Mouse (Mus musculus) neural tube, embryonic 11.5 days (tissue): ENCODE measurements at regions not wholly inside any gene's neighbourhood (a gene's known extent, or its start where the extent isn't known, plus 50 kb on each side); places are given as distances from the start of the nearest gene placed in this dataset.

Experiments used
- ATAC-seq: fragments of 200-750 bp; cut with Nextera tagmentation; 2 replicates; pipeline ENCODE4 v1.8.0; 2017; ENCODE audit warnings: moderate number of reproducible peaks, mild to moderate bottlenecking, moderate TSS enrichment, moderate library complexity; ENCODE audit not compliant: insufficient read depth, low FRiP score, low TSS enrichment
- DNase-seq: peaks from one replicate; pipeline ENCODE4 v3.0.0-alpha.2; 2015; ENCODE audit warnings: low spot score
- H3K27ac ChIP-seq: fragments of 300-500 bp; sonication (generic); 2 replicates; pipeline ENCODE4 v1.5.1; 2014; ENCODE audit warnings: low read depth, mild to moderate bottlenecking, low read length
- H3K27me3 ChIP-seq: fragments of 300-500 bp; sonication (generic); 2 replicates; pipeline ENCODE4 v1.6.1; 2014; ENCODE audit warnings: mild to moderate bottlenecking, low read length, mixed read lengths; ENCODE audit not compliant: control insufficient read depth, insufficient read depth
- H3K36me3 ChIP-seq: fragments of 300-500 bp; sonication (generic); 2 replicates; pipeline ENCODE4 v1.6.1; 2014; ENCODE audit warnings: mild to moderate bottlenecking, low read length, moderate library complexity, mixed read lengths; ENCODE audit not compliant: control insufficient read depth, insufficient read depth
- H3K4me1 ChIP-seq: fragments of 300-500 bp; sonication (generic); 2 replicates; pipeline ENCODE4 v1.6.1; 2014; ENCODE audit warnings: low read length, mixed read lengths; ENCODE audit not compliant: control insufficient read depth, insufficient read depth
- H3K4me2 ChIP-seq: fragments of 300-500 bp; sonication (generic); 2 replicates; pipeline ENCODE4 v1.6.1; 2014; ENCODE audit warnings: low read depth, mild to moderate bottlenecking, moderate library complexity
- H3K4me3 ChIP-seq: fragments of 300-500 bp; sonication (generic); 2 replicates; pipeline ENCODE4 v1.5.1; 2014; ENCODE audit warnings: low read depth, low read length
- H3K9ac ChIP-seq: fragments of 300-500 bp; sonication (generic); 2 replicates; pipeline ENCODE4 v1.6.1; 2014; ENCODE audit warnings: mild to moderate bottlenecking, low read length
- H3K9me3 ChIP-seq: fragments of 300-500 bp; sonication (generic); 2 replicates; pipeline ENCODE4 v1.6.1; 2016; ENCODE audit warnings: low read length; ENCODE audit not compliant: control insufficient read depth
- WGBS: fragments of 180-500 bp; shearing (Covaris S2); extraction: QIAGEN DNeasy Blood & Tissue Kit; methylation state at CpG from one replicate; pipeline ENCODE4 v1.1.7; 2014; 5-methylcytosine and 5-hydroxymethylcytosine counted together

DNA sequence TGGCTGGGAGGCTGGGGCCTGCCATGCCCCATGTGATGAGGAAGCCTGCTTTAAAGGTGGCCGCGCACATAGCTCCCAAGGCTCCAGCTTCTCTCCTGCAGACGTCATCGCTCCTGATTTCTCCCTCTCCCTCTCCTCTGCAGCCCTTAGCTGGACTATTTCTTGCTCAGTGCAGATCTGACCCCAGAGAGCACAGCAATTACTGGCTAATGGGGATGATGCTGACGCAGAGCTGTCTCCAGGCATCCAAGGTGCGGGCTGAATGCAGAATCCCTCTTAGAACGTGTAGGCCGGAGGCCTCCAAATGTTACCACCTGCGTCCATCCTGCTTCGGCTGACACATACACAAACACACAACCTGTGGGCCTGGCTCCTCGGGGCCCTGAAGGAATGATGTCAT is 63.5 kb upstream of the Trp53i11 start:
- no peak overlapping the region for H3K9ac ChIP-seq
- H3K27me3 ChIP-seq, result no peaks in the 10 kb centered on the region
- no peaks in the 10 kb centered on the region for H3K36me3 ChIP-seq
- ATAC-seq (no peak), DNase-seq (no peak)
- H3K9me3 ChIP-seq, result no peaks in the 10 kb centered on the region
- 75% methylated on average over 11 of the region's 11 CpGs for WGBS
- no peaks in the 10 kb centered on the region; the same call in 1 of the 2 replicates for H3K4me1 ChIP-seq
- H3K4me3 ChIP-seq, result no peak overlapping the region
- H3K27ac ChIP-seq, result no peak overlapping the region
- no peak overlapping the region for H3K4me2 ChIP-seq

DNA sequence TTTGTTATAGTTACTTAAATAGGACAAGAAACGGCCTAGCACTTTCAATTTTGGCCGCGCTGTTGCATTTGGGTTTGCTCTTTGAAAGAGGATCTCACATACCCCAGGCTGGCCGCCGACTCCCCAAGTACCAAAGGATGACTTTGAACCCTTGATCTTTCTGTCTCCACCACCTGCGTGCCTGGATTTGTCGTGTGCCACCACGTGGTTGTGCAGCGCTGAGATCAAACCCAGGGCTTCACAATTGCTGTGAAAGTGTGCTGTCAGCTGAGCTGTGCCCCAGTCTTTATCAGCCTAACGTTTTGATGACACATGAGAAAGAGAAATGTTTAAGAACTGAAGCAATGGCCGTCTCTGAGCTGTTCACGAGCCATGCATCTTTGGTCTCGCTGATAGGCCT is 67.0 kb upstream of the Trp53i11 start:
- ATAC-seq, result no peak
- WGBS, result 79% methylated on average over 13 of the region's 13 CpGs

DNA sequence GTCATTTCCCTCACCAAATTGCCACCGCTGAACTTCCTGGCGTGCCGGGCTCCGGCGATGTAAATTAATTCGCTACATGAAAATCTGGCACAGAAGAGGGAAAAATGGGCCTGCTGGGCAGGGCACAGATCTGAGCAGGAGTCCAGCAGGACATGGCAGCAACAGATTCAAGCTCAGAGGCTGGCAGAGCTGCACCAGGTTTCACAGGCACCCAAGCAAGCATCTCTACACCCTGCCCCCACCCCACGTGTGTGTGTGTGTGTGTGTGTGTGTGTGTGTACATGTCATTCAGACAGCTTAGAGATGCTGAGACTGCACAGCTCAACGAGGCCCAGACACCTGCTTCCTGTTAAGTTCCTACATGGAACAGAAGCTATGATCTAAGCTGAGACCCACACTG is 68.3 kb upstream of the Trp53i11 start:
- ATAC-seq (no peak), DNase-seq (no peak)
- H3K27ac ChIP-seq, result no peak overlapping the region
- 81% methylated on average over 8 of the region's 8 CpGs for WGBS
- no peak overlapping the region for H3K9ac ChIP-seq
- H3K27me3 ChIP-seq, result no peaks in the 10 kb centered on the region
- H3K9me3 ChIP-seq, result no peaks in the 10 kb centered on the region
- no peaks in the 10 kb centered on the region for H3K36me3 ChIP-seq
- H3K4me2 ChIP-seq, result no peak overlapping the region
- H3K4me1 ChIP-seq, result no peaks in the 10 kb centered on the region; the same call in 1 of the 2 replicates
- no peak overlapping the region for H3K4me3 ChIP-seq

More for the DNA sequence above, 67.0 kb upstream of the Trp53i11 start:
- Histone ChIP-seq H3K9me3 (no peaks in the 10 kb centered on the region), H3K36me3 (no peaks in the 10 kb centered on the region), H3K4me3 (no peak overlapping the region), H3K9ac (no peak overlapping the region), H3K4me2 (no peak overlapping the region), H3K27ac (no peak overlapping the region), H3K4me1 (no peaks in the 10 kb centered on the region; the same call in 1 of the 2 replicates), H3K27me3 (no peaks in the 10 kb centered on the region)
- DNase-seq, result no peak

DNA sequence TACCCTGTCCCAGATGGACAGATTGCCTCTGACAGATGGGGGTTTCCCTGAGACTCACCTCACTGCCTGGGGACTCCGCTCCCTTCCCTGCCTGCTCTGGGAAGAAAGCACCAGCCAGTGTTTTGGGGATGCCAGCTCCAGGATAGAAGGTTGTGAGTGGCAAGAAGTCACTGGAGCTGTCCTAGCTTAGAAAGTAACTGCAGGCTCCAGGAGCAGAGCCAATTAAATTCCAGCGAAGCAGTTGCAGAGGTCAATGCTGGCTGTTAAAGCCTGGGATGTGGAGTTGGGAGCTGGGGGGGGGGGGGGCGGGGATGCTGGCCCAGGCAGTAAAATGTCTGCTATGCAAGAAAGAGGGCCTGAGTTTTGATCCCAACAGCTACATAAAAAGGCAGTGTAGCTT is 69.3 kb upstream of the Prdm11 start:
- Histone ChIP-seq H3K36me3 (no peaks in the 10 kb centered on the region), H3K4me2 (no peak overlapping the region), H3K27ac (no peak overlapping the region), H3K9ac (no peak overlapping the region), H3K4me1 (no peaks in the 10 kb centered on the region), H3K27me3 (no peaks in the 10 kb centered on the region), H3K9me3 (no peaks in the 10 kb centered on the region), H3K4me3 (no peak overlapping the region)
- 78% methylated on average over 2 of the region's 3 CpGs for WGBS
- DNase-seq (no peak), ATAC-seq (no peak)

DNA sequence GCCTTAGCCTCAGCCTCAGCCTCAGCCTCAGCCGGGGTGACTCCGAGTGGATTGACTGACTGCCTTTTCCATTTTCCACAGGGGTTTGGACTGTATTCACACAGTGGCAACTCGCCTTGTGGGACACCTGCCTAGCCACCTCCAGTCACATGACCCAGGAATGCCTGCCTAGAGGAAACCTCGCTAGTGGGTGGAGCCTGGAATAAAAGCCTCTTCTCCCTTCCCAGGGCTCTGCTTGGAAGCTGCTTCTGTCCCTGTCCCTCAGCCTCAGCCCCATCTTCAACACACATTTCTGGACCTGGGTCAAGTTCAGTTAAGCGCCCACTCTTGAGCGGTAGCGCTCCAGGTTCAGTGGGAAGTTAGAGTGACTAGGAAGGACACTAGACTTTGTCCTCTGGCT is 68.0 kb upstream of the Prdm11 start:
- no peak for DNase-seq
- Histone ChIP-seq H3K9me3 (no peaks in the 10 kb centered on the region), H3K4me1 (no peaks in the 10 kb centered on the region), H3K9ac (no peak overlapping the region), H3K36me3 (no peaks in the 10 kb centered on the region), H3K4me2 (no peak overlapping the region), H3K4me3 (no peak overlapping the region), H3K27me3 (no peaks in the 10 kb centered on the region), H3K27ac (no peak overlapping the region)
- 72% methylated on average over 7 of the region's 7 CpGs for WGBS
- ATAC-seq, result no peak

DNA sequence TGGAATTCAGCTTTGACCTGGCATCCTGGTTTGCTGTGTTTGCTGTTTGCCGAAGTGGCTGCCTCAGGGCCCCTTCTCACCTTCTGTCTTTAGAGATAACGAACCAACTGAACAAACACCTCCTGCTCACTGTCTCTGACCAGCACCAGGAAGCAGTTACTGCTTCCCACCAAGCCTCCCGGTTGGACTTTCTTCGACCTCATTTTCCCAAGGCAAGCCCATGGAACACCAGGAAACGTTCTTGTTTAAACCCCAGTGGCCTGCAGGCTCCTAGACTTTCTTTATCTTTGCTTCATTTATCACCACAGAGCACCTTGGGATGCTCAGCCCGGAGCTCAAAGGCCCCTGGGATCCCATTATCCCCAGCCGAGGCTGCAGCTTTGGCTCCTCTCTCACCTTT is 66.4 kb upstream of the Prdm11 start:
- H3K27me3 ChIP-seq, result no peaks in the 10 kb centered on the region
- DNase-seq (no peak), ATAC-seq (no peak)
- H3K4me3 ChIP-seq, result no peak overlapping the region
- H3K4me1 ChIP-seq, result no peaks in the 10 kb centered on the region
- H3K4me2 ChIP-seq, result no peak overlapping the region
- H3K9ac ChIP-seq, result no peak overlapping the region
- H3K9me3 ChIP-seq, result no peaks in the 10 kb centered on the region
- no peak overlapping the region for H3K27ac ChIP-seq
- WGBS, result 47% methylated on average over 7 of the region's 7 CpGs
- H3K36me3 ChIP-seq, result no peaks in the 10 kb centered on the region

DNA sequence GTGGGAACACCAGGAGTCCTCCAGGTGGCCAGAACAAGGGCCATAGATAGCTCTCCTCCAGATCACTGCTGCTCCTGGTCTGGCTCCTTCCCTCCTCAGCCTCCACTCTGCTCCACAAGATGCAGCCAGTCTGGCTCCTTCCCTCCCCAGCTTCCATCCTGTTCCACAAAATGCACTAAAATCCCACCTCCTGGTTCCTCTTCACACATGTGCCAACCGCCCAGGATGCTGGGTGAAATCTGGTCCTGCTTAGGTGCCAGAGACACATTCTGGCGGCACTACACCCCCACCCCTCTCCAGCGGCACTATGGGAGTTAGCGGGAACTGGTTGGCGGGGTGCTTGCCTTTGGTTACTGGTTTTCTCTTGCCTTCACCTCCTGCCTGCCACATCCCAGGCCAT is 64.9 kb upstream of the Prdm11 start:
- ATAC-seq, result no peak
- DNase-seq, result no peak
- Histone ChIP-seq H3K27me3 (no peaks in the 10 kb centered on the region), H3K9ac (no peak overlapping the region), H3K4me2 (no peak overlapping the region), H3K4me1 (no peaks in the 10 kb centered on the region), H3K4me3 (no peak overlapping the region), H3K36me3 (no peaks in the 10 kb centered on the region), H3K9me3 (no peaks in the 10 kb centered on the region), H3K27ac (no peak overlapping the region)
- WGBS, result 89% methylated on average over 5 of the region's 5 CpGs

DNA sequence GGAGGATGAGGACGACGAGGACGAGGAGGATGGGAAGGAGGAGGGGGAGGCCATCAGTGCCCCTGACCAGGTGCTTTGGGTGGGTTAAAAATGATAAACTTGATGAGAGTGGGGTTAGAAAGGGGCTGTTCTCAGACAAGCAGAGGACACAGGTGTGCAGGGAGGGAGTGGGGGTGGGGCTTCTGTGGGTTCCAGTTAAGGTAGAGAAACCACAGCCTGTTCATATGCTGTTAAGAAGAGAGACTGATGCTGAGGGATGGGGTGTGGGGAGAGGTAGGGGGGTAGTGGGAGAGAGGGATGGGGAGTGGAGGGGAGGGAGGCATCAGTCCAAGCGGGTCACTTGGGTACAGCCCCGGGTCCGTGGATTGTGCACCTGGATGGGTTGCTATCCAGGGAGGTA is 60.6 kb upstream of the Prdm11 start:
- DNase-seq, result no peak
- H3K36me3 ChIP-seq, result no peaks in the 10 kb centered on the region
- no peaks in the 10 kb centered on the region for H3K9me3 ChIP-seq
- H3K27me3 ChIP-seq, result no peaks in the 10 kb centered on the region
- H3K4me3 ChIP-seq, result no peak overlapping the region
- H3K4me2 ChIP-seq, result no peak overlapping the region
- H3K4me1 ChIP-seq, result no peaks in the 10 kb centered on the region
- ATAC-seq, result no peak
- H3K9ac ChIP-seq, result no peak overlapping the region
- no peak overlapping the region for H3K27ac ChIP-seq
- WGBS, result 49% methylated on average over 6 of the region's 6 CpGs

DNA sequence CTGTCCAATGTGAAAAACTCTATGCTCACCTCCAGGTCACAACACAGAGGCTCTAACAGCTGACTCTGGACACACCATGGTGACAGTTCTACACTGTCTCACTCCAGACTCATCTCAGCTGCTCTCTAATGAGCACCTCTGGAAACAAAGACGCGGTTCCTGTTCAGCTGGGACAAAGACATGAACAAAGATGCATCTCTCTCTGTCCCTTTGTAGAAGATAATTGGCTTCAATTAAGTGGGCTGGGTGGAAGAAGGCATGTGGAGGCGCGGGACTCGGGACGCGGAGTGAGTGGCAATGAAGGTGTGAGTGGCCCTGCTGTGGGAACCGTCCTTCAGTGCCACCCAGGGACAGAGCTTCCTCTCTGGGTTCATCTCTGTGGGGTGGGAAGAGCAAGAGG is 56.0 kb upstream of the Prdm11 start:
- Histone ChIP-seq H3K9ac (no peak overlapping the region), H3K27ac (no peak overlapping the region), H3K27me3 (no peaks in the 10 kb centered on the region), H3K4me1 (no peaks in the 10 kb centered on the region; the same call in 1 of the 2 replicates), H3K36me3 (no peaks in the 10 kb centered on the region), H3K4me3 (no peak overlapping the region), H3K9me3 (no peaks in the 10 kb centered on the region), H3K4me2 (no peak overlapping the region)
- no peak for DNase-seq
- no peak for ATAC-seq
- 53% methylated on average over 8 of the region's 8 CpGs for WGBS
